8 mouse cellular contexts compared by ENCODE assay signal in genomic region chr2:29751497-29751896, GRCm38 (mm10). TPM values are rescaled to one million over a fixed set of nuclear protein-coding genes. Genes with fewer than 3 reads are reported as not detected.
A peak's percentile ranks its signal among the peaks of the same experiment; 100 is the strongest.
DNase-seq lines count a peak whose midpoint lies in the region; ATAC-seq and TF ChIP-seq lines count a peak whose summit lies in the region.

Gene Gm13420 (minus strand): TSS chr2:29751685.

- peaks cover 10% of the 10 kb centered on the region for H3K4me1 ChIP-seq in forebrain, embryonic 11.5 days (replicated peaks; ENCODE audit: control insufficient read depth, insufficient read depth, low read length)
- H3K4me1 ChIP-seq in forebrain, embryonic 15.5 days, result peaks cover 5% of the 10 kb centered on the region
- H3K4me1 ChIP-seq in hindbrain, postnatal 0 days (ENCODE audit: insufficient read depth, low read length), result peaks cover 3% of the 10 kb centered on the region; the same call in 1 of the 2 replicates
- H3K4me1 ChIP-seq in liver, embryonic 11.5 days (replicated peaks; ENCODE audit: control insufficient read depth, insufficient read depth, low read length), result no peaks in the 10 kb centered on the region; the same call in none of the 2 replicates
- peaks cover 21% of the 10 kb centered on the region for H3K4me1 ChIP-seq in neural tube, embryonic 12.5 days

- H3K4me3 ChIP-seq in forebrain, embryonic 11.5 days (ENCODE audit: low read depth, low read length), result no peak within 1 kb of the TSS
- H3K4me3 ChIP-seq in forebrain, embryonic 15.5 days, result no peak within 1 kb of the TSS
- H3K4me3 ChIP-seq in hindbrain, postnatal 0 days (ENCODE audit: low read length), result no peak within 1 kb of the TSS
- peak within 1 kb of the TSS; percentile 29 for H3K4me3 ChIP-seq in liver, embryonic 11.5 days (ENCODE audit: low read depth, low read length)
- no peak within 1 kb of the TSS for H3K4me3 ChIP-seq in neural tube, embryonic 12.5 days

- no peak for ATAC-seq in forebrain, embryonic 11.5 days (replicated peaks; ENCODE audit: low FRiP score)
- no peak for ATAC-seq in forebrain, embryonic 15.5 days (replicated peaks)
- ATAC-seq in hindbrain, postnatal 0 days, result no peak
- peak; percentile 36; the same call in 1 of the 2 replicates for ATAC-seq in liver, embryonic 11.5 days (replicated peaks; ENCODE audit: low FRiP score)
- ATAC-seq in neural tube, embryonic 12.5 days (ENCODE audit: low FRiP score, low read depth), result no peak

- no peak within 1 kb of the TSS for H3K27ac ChIP-seq in forebrain, embryonic 11.5 days (ENCODE audit: low read depth, low read length)
- H3K27ac ChIP-seq in forebrain, embryonic 15.5 days (replicated peaks), result no peak within 1 kb of the TSS
- no peak within 1 kb of the TSS for H3K27ac ChIP-seq in hindbrain, postnatal 0 days
- no peak within 1 kb of the TSS for H3K27ac ChIP-seq in liver, embryonic 11.5 days (ENCODE audit: low read depth, low read length)
- H3K27ac ChIP-seq in neural tube, embryonic 12.5 days, result no peak within 1 kb of the TSS

- H3K27me3 ChIP-seq in forebrain, embryonic 11.5 days (ENCODE audit: control insufficient read depth, insufficient read depth, low read length), result peaks cover 48% of the 10 kb centered on the region
- peaks cover 52% of the 10 kb centered on the region for H3K27me3 ChIP-seq in forebrain, embryonic 15.5 days
- H3K27me3 ChIP-seq in hindbrain, postnatal 0 days (ENCODE audit: insufficient read depth, low read length), result peaks cover 26% of the 10 kb centered on the region; the same call in 1 of the 2 replicates
- peaks cover 61% of the 10 kb centered on the region for H3K27me3 ChIP-seq in liver, embryonic 11.5 days (replicated peaks; ENCODE audit: control insufficient read depth, insufficient read depth, low read length)
- peaks cover 57% of the 10 kb centered on the region for H3K27me3 ChIP-seq in neural tube, embryonic 12.5 days (replicated peaks)

- peak within 1 kb of the TSS; percentile 31; the same call in 1 of the 2 replicates for H3K4me2 ChIP-seq in forebrain, embryonic 11.5 days (ENCODE audit: low read depth, low read length, severe bottlenecking)
- no peak within 1 kb of the TSS for H3K4me2 ChIP-seq in forebrain, embryonic 15.5 days (replicated peaks)
- H3K4me2 ChIP-seq in hindbrain, postnatal 0 days (ENCODE audit: low read depth, low read length), result peak within 1 kb of the TSS; percentile 29
- H3K4me2 ChIP-seq in liver, embryonic 11.5 days, result peak within 1 kb of the TSS; percentile 54
- H3K4me2 ChIP-seq in neural tube, embryonic 12.5 days (replicated peaks), result peak within 1 kb of the TSS; percentile 43

- no peaks in the 10 kb centered on the region for H3K9me3 ChIP-seq in forebrain, embryonic 11.5 days (ENCODE audit: control insufficient read depth, low read length)
- H3K9me3 ChIP-seq in forebrain, embryonic 15.5 days, result peaks cover 3% of the 10 kb centered on the region; the same call in 1 of the 2 replicates
- no peaks in the 10 kb centered on the region for H3K9me3 ChIP-seq in hindbrain, postnatal 0 days (ENCODE audit: low read length)
- H3K9me3 ChIP-seq in liver, embryonic 11.5 days (ENCODE audit: control insufficient read depth, low read length), result no peaks in the 10 kb centered on the region
- no peaks in the 10 kb centered on the region for H3K9me3 ChIP-seq in neural tube, embryonic 12.5 days

- WGBS in forebrain, embryonic 11.5 days, result 4% methylated on average over 28 of the region's 28 CpGs
- 6% methylated on average over 28 of the region's 28 CpGs for WGBS in forebrain, embryonic 15.5 days
- 7% methylated on average over 28 of the region's 28 CpGs for WGBS in hindbrain, postnatal 0 days
- WGBS in liver, embryonic 11.5 days, result 12% methylated on average over 28 of the region's 28 CpGs
- whole genome bisulfite sequencing in neural tube, embryonic 12.5 days, result 4% methylated on average over 28 of the region's 28 CpGs

- H3K36me3 ChIP-seq in forebrain, embryonic 11.5 days (ENCODE audit: control insufficient read depth, insufficient read depth, low read length), result no peaks in the 10 kb centered on the region
- H3K36me3 ChIP-seq in forebrain, embryonic 15.5 days, result no peaks in the 10 kb centered on the region
- no peaks in the 10 kb centered on the region for H3K36me3 ChIP-seq in hindbrain, postnatal 0 days (ENCODE audit: insufficient read depth, low read length)
- no peaks in the 10 kb centered on the region for H3K36me3 ChIP-seq in liver, embryonic 11.5 days (ENCODE audit: control insufficient read depth, insufficient read depth, low read length)
- H3K36me3 ChIP-seq in neural tube, embryonic 12.5 days, result no peaks in the 10 kb centered on the region

- intact Hi-C loops in gastrocnemius, postnatal 36 days (cut with DNase I), result no loop called here

- DNase-seq in forebrain, embryonic 11.5 days (ENCODE audit: low spot score), result no peak
- DNase-seq in hindbrain, postnatal 0 days (ENCODE audit: low spot score), result no peak
- DNase-seq in liver, embryonic 11.5 days (ENCODE audit: low spot score), result no peak
- DNase-seq in gastrocnemius, postnatal 36 days, result no peak
- DNase-seq in cerebellum, postnatal 14 days, result no peak
- DNase-seq in right cerebral cortex, postnatal 14 days, result no peak

- TF ChIP-seq CTCF in hindbrain, postnatal 0 days (IDR thresholded peaks at IDR 0.05; ENCODE audit: low read depth), result no peak

- no peak within 1 kb of the TSS; the same call in 1 of the 2 replicates for H3K9ac ChIP-seq in forebrain, embryonic 11.5 days (ENCODE audit: low read length)
- no peak within 1 kb of the TSS for H3K9ac ChIP-seq in forebrain, embryonic 15.5 days (replicated peaks)
- 0 out of 2 replicates have a peak within 1 kb of the TSS, but pooled peaks have one; percentile 0 for H3K9ac ChIP-seq in hindbrain, postnatal 0 days (replicated peaks; ENCODE audit: low read length)
- H3K9ac ChIP-seq in liver, embryonic 11.5 days (ENCODE audit: low read depth, low read length), result peak within 1 kb of the TSS; percentile 22; the same call in 1 of the 2 replicates
- H3K9ac ChIP-seq in neural tube, embryonic 12.5 days, result 0 out of 2 replicates have a peak within 1 kb of the TSS, but pooled peaks have one; percentile 29

RNA-seq across cellular contexts. Expression of gene Gm13420, which starts in this region (rescaled TPM):
- not detected in 2 replicates for polyA plus RNA-seq in forebrain, embryonic 11.5 days (2014; fragmentation: Nextera tagmentation; extraction: Ambion mirVana)
- polyA plus RNA-seq in forebrain, embryonic 15.5 days (2015; fragmentation: Nextera tagmentation; extraction: Ambion mirVana), result not detected in 2 replicates
- total RNA-seq in hindbrain, postnatal 0 days (2014; rRNA removed), result 2.6 TPM in 1 of 2 replicates, not detected in the other
- 0.33 and 0.56 TPM in 2 replicates for polyA plus RNA-seq in hindbrain, postnatal 0 days (2015; fragmentation: Nextera tagmentation; extraction: Ambion mirVana)
- polyA plus RNA-seq in liver, embryonic 11.5 days (2014; fragmentation: Nextera tagmentation; extraction: Ambion mirVana), result 0.77 and 0.88 TPM in 2 replicates
- polyA plus RNA-seq in neural tube, embryonic 12.5 days (2016; fragmentation: Nextera tagmentation; extraction: Ambion mirVana), result not detected in 2 replicates
- total RNA-seq in gastrocnemius, postnatal 36 days (2021), result not detected

Comparison
In these comparisons a context has a peak if more than half of its experiments do, and no peak if none do; other contexts are left out.
1. Peak in ATAC-seq, H3K4me3 ChIP-seq, H3K9ac ChIP-seq and H3K4me2 ChIP-seq in liver, embryonic 11.5 days; RNA of the gene not detected or under 1 TPM.
2. H3K9ac ChIP-seq: peak in hindbrain, postnatal 0 days (single experiment) and neural tube, embryonic 12.5 days (single experiment); none in forebrain, embryonic 11.5 days (single experiment) and forebrain, embryonic 15.5 days (single experiment).